Mouse (Mus musculus): ENCODE results near the gene Ubn2. TPM values are rescaled to one million over a fixed set of nuclear protein-coding genes. Genes with fewer than 3 reads are reported as not detected.
A peak's percentile ranks its signal among the peaks of the same experiment; 100 is the strongest.
"Not testable (repeated sequence)": the region's sequence is repeated elsewhere in the genome, so short reads cannot be mapped to it uniquely, and the experiment has no call there.

Ubn2 gene
- polyA plus RNA-seq, 1 experiment from 2014 or later: 16.4 TPM

DNA sequence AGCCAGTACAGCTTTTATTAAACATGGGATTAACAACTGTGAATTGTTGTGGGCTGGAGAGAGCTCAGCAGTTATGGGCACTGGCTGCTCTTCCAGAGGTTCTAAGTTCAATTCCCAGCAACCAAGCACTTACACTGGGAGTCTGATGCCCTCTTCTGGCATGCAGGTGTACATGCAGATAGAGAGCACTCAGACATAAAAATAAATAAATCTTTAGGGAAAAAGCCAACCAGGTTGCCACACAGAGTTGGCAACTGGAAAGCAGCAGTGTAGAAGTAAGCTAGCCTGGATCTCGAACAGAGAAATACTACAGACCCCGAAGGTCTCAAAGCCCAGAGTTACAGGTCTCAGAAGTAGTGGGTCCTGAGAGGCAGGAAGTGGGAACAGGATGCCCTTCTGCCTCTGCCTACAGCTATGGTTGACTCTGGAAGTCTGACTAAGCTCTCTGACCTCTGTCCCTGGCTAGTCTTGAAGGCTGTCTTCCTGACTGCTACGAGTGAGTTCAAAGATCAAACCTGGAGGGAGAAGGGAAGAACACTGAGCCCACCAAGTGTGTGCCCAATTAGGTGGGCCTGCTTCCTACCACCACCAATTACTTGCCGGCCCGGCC, 97.6 kb downstream of the Ubn2 start:
- WGBS: 68% methylated on average over 5 of the region's 5 CpGs
- no peaks in the 10 kb centered on the region for H3K36me3 ChIP-seq (ENCODE audit: control insufficient read depth, insufficient read depth, low read length)
- no peaks in the 10 kb centered on the region for H3K27me3 ChIP-seq (ENCODE audit: control insufficient read depth, insufficient read depth, low read depth, low read length)
- H3K9me3 ChIP-seq (replicated peaks; ENCODE audit: control insufficient read depth, low read length, poor library complexity, severe bottlenecking): no peaks in the 10 kb centered on the region
- ATAC-seq: no peak
- H3K27ac ChIP-seq (ENCODE audit: low read length): no peak overlapping the region
- H3K4me2 ChIP-seq (ENCODE audit: low read length): no peak overlapping the region
- peaks cover 9% of the 10 kb centered on the region for H3K4me1 ChIP-seq (ENCODE audit: control insufficient read depth, insufficient read depth, low read length)
- H3K9ac ChIP-seq (ENCODE audit: low read depth, low read length): no peak overlapping the region
- no peak overlapping the region for H3K4me3 ChIP-seq (ENCODE audit: low read depth, low read length)

DNA sequence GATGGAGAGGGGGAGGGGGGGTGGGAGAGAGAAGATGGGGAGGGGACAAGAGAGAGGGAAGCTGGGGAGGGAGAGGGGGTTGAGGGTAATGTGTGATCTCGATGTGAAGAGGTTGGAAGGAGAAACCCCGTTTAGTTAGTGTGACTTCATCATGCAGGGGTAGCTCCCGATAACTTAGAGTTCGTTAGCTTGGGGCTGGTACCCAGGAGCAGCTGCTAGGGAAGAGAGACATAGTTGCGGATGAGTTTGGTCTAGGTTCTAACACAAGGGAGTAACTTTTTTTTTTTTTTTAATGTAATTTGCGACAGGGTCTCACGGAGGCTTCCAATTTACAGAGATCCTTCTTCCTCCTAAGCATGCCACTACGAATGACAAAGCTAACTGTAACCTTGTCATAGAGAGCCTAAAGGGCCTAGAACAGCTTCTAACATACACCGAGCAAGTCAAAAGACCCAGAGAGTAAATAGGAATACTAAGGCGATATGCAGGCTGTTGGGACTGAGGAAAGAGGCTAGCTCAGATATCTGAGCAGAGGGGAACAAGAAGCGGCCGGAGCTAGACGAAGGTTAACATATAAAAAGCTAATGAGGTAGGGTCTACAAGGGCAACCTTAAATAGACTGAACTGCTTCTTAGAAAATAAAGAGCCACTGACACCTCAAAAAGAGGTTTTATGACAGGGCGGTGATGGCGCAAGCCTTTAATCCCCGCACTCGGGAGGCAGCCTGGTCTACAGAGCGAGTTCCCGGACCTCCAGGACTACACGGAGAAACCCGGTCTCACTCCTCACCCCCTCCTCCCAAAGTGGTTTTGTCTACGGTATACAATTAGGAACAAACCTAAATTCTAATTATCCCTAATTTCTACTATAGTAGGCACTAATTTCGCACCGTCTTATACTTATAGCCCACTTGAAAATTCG, 99.0 kb downstream of the Ubn2 start:
- Histone ChIP-seq H3K4me3 (ENCODE audit: low read depth, low read length) (peak overlapping the region; percentile 63), H3K9ac (ENCODE audit: low read depth, low read length) (peak overlapping the region; percentile 55), H3K4me2 (ENCODE audit: low read length) (peak overlapping the region; percentile 74), H3K36me3 (ENCODE audit: control insufficient read depth, insufficient read depth, low read length) (no peaks in the 10 kb centered on the region), H3K9me3 (replicated peaks; ENCODE audit: control insufficient read depth, low read length, poor library complexity, severe bottlenecking) (no peaks in the 10 kb centered on the region), H3K27ac (ENCODE audit: low read length) (peak overlapping the region; percentile 96), H3K27me3 (ENCODE audit: control insufficient read depth, insufficient read depth, low read depth, low read length) (no peaks in the 10 kb centered on the region), H3K4me1 (ENCODE audit: control insufficient read depth, insufficient read depth, low read length) (peaks cover 9% of the 10 kb centered on the region)
- WGBS: 5% methylated on average over 25 of the region's 25 CpGs
- peak; percentile 61 for ATAC-seq

DNA sequence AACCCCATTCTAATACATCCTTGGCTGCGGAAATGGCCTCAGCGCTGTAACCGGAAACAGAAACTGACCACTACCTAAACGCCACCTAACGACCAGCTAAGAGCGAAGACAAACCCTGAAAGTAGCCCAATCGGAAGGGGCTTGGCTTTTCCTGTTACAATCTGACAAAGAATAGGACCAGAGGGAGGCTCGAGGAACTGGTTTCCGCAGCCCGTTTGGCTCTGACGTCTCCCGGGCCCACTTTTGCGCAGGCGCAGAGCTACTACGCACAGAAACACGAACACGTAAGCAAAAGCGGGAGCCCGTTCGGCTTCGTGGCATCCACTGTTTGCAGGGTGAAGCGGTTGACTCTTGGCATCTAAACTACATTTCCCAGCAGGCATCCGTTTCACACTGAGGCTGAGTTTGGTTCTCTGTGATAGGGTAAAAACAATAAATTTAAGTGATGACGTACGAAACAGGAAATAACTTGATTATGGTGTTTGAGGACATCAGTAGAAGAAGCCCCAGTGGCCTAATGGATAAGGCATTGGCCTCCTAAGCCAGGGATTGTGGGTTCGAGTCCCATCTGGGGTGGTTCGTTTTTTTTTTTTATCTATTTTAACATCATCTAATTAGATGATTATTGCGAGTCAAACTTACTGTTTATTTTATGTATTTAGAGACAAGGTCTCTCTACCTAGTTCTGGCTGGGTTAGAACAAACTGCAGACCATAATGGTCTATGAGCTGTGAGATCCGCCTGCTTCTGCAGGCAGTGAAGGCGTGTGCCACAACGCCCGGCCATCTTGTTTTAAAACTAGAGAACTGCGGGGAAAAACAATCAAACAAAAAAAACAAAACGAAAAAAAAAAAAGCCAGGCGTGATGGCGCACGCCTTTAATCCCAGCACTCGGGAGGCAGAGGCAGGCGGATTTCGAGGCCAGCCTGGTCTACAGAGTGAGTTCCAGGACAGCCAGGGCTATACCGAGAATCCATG, 100.0 kb downstream of the Ubn2 start, which contains the start of gene Fmc1:
Gene Fmc1, plus strand, starts transcription at position 75 of the 978 bp plus-strand sequence.
- peak; percentile 94 for ATAC-seq
- H3K9ac ChIP-seq (ENCODE audit: low read depth, low read length): peak within 1 kb of the TSS; percentile 94
- no peaks in the 10 kb centered on the region for H3K36me3 ChIP-seq (ENCODE audit: control insufficient read depth, insufficient read depth, low read length)
- peak within 1 kb of the TSS; percentile 63 for H3K4me3 ChIP-seq (ENCODE audit: low read depth, low read length)
- peak within 1 kb of the TSS; percentile 74 for H3K4me2 ChIP-seq (ENCODE audit: low read length)
- H3K4me1 ChIP-seq (ENCODE audit: control insufficient read depth, insufficient read depth, low read length): peaks cover 9% of the 10 kb centered on the region
- no peaks in the 10 kb centered on the region for H3K27me3 ChIP-seq (ENCODE audit: control insufficient read depth, insufficient read depth, low read depth, low read length)
- WGBS: 7% methylated on average over 41 of the region's 41 CpGs
- H3K9me3 ChIP-seq (replicated peaks; ENCODE audit: control insufficient read depth, low read length, poor library complexity, severe bottlenecking): no peaks in the 10 kb centered on the region
- H3K27ac ChIP-seq (ENCODE audit: low read length): peak within 1 kb of the TSS; percentile 96

GRCm38 (mm10) chr6:38534640-38535365, 101.1 kb downstream of the Ubn2 start:
- Histone ChIP-seq H3K9ac (ENCODE audit: low read depth, low read length) (peak overlapping the region; percentile 94), H3K4me2 (ENCODE audit: low read length) (peak overlapping the region; percentile 54), H3K27ac (ENCODE audit: low read length) (peak overlapping the region; percentile 96), H3K27me3 (ENCODE audit: control insufficient read depth, insufficient read depth, low read depth, low read length) (no peaks in the 10 kb centered on the region), H3K9me3 (replicated peaks; ENCODE audit: control insufficient read depth, low read length, poor library complexity, severe bottlenecking) (no peaks in the 10 kb centered on the region), H3K36me3 (ENCODE audit: control insufficient read depth, insufficient read depth, low read length) (peaks cover 2% of the 10 kb centered on the region), H3K4me1 (ENCODE audit: control insufficient read depth, insufficient read depth, low read length) (peaks cover 9% of the 10 kb centered on the region), H3K4me3 (ENCODE audit: low read depth, low read length) (peak overlapping the region; percentile 63)
- WGBS: under 1% methylated on average over 51 of the region's 53 CpGs
- peak; percentile 72 for ATAC-seq

GRCm38 (mm10) chr6:38535366-38535690, 101.6 kb downstream of the Ubn2 start:
- peaks cover 9% of the 10 kb centered on the region for H3K4me1 ChIP-seq (ENCODE audit: control insufficient read depth, insufficient read depth, low read length)
- no peaks in the 10 kb centered on the region for H3K9me3 ChIP-seq (replicated peaks; ENCODE audit: control insufficient read depth, low read length, poor library complexity, severe bottlenecking)
- peak overlapping the region; percentile 63 for H3K4me3 ChIP-seq (ENCODE audit: low read depth, low read length)
- H3K4me2 ChIP-seq (ENCODE audit: low read length): peak overlapping the region; percentile 54
- WGBS: under 1% methylated on average over 9 of the region's 9 CpGs
- no peaks in the 10 kb centered on the region for H3K27me3 ChIP-seq (ENCODE audit: control insufficient read depth, insufficient read depth, low read depth, low read length)
- H3K36me3 ChIP-seq (ENCODE audit: control insufficient read depth, insufficient read depth, low read length): peaks cover 7% of the 10 kb centered on the region
- peak overlapping the region; percentile 96 for H3K27ac ChIP-seq (ENCODE audit: low read length)
- peak overlapping the region; percentile 94 for H3K9ac ChIP-seq (ENCODE audit: low read depth, low read length)
- no peak for ATAC-seq

DNA sequence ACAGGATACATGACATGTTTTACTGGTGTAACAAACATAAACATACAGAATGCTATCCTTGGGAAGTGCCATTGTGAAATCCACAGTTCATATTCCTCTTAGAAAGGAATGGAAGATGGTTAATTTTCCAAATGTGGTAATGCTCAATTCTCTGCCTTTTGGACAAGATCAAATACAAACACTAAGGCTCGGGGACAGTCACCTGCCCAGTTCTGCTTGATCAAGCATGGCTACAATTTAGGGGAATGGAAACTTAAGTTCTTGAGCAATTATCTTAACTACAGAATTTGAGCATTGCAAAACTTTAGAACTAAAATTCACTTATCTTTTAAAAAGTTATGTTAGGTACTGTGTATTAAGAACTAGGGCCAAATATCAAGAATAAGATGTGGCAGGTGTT, 102.0 kb downstream of the Ubn2 start:
- Histone ChIP-seq H3K9ac (ENCODE audit: low read depth, low read length) (peak overlapping the region; percentile 94), H3K27ac (ENCODE audit: low read length) (peak overlapping the region; percentile 96)
- no peak for ATAC-seq

GRCm38 (mm10) chr6:38544141-38544540, 110.4 kb downstream of the Ubn2 start:
- WGBS: 91% methylated on average over 4 of the region's 5 CpGs
- not testable (repeated sequence) for H3K27ac ChIP-seq (ENCODE audit: low read length)

More for the DNA sequence above, 102.0 kb downstream of the Ubn2 start:
- Histone ChIP-seq H3K27me3 (ENCODE audit: control insufficient read depth, insufficient read depth, low read depth, low read length) (no peaks in the 10 kb centered on the region), H3K4me3 (ENCODE audit: low read depth, low read length) (peak overlapping the region; percentile 63), H3K4me1 (ENCODE audit: control insufficient read depth, insufficient read depth, low read length) (peaks cover 9% of the 10 kb centered on the region), H3K4me2 (ENCODE audit: low read length) (peak overlapping the region; percentile 54), H3K36me3 (ENCODE audit: control insufficient read depth, insufficient read depth, low read length) (peaks cover 8% of the 10 kb centered on the region), H3K9me3 (replicated peaks; ENCODE audit: control insufficient read depth, low read length, poor library complexity, severe bottlenecking) (no peaks in the 10 kb centered on the region)
- WGBS: 78% methylated on average over 1 of the region's 1 CpGs

GRCm38 (mm10) chr6:38547005-38547404, 113.3 kb downstream of the Ubn2 start:
- H3K9me3 ChIP-seq (replicated peaks; ENCODE audit: control insufficient read depth, low read length, poor library complexity, severe bottlenecking); H3K36me3 ChIP-seq (ENCODE audit: control insufficient read depth, insufficient read depth, low read length); H3K4me3 ChIP-seq (ENCODE audit: low read depth, low read length); H3K4me2 ChIP-seq (ENCODE audit: low read length); H3K27me3 ChIP-seq (ENCODE audit: control insufficient read depth, insufficient read depth, low read depth, low read length); ATAC-seq; H3K4me1 ChIP-seq (ENCODE audit: control insufficient read depth, insufficient read depth, low read length); H3K9ac ChIP-seq (ENCODE audit: low read depth, low read length); H3K27ac ChIP-seq (ENCODE audit: low read length): not testable (repeated sequence)
- WGBS: 89% methylated on average over 2 of the region's 2 CpGs

More at GRCm38 (mm10) chr6:38544141-38544540, 110.4 kb downstream of the Ubn2 start:
- not testable (repeated sequence) for H3K4me3 ChIP-seq (ENCODE audit: low read depth, low read length); H3K4me2 ChIP-seq (ENCODE audit: low read length); H3K9me3 ChIP-seq (replicated peaks; ENCODE audit: control insufficient read depth, low read length, poor library complexity, severe bottlenecking); H3K4me1 ChIP-seq (ENCODE audit: control insufficient read depth, insufficient read depth, low read length); H3K27me3 ChIP-seq (ENCODE audit: control insufficient read depth, insufficient read depth, low read depth, low read length); H3K9ac ChIP-seq (ENCODE audit: low read depth, low read length); H3K36me3 ChIP-seq (ENCODE audit: control insufficient read depth, insufficient read depth, low read length); ATAC-seq

Measured in midbrain, embryonic 16.5 days (tissue).